Mouse (Mus musculus) spleen, adult 2 months (tissue): Measurements from ENCODE around the gene Pknox2.

Experiments used
- CTCF ChIP-seq: fragments of 200-500 bp; IDR thresholded peaks from 2 replicates; pipeline ENCODE4 v1.5.1; 2011; ENCODE audit warnings: mild to moderate bottlenecking, inconsistent platforms; ENCODE audit not compliant: insufficient read depth, insufficient read length, insufficient replicate concordance; ENCODE audit errors: extremely low read depth
- POLR2A ChIP-seq: fragments of 200-500 bp; IDR thresholded peaks from 2 replicates; pipeline ENCODE4 v1.6.1; 2011; ENCODE audit warnings: low read depth, low read length, inconsistent platforms

DNA sequence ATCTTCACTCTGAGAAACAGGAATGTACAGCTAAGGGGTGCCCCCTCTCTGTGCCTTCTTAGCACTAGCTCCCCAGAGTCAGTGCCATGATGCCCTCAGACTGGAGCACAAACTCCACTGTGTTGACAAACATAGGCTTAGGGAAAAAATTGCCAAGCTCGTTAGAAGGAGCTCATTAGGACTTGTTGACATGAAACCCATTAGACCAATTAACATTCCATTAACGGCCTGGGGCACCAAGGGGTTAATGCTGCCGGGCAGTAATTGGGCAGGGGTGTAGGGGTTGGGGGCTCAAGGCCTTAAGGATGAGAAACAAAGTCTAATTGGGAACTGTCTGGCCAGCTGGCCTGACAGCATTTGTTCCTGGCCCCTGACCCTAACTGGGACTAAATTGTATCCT is 175.1 kb downstream of the Pknox2 start:
- TF ChIP-seq CTCF (no peak), POLR2A (no peak)
